Comparison of ENCODE assay signal across 28 mouse cellular contexts in genomic region chr9:110038485-110038884, GRCm38 (mm10).
A peak's percentile ranks its signal among the peaks of the same experiment; 100 is the strongest.
DNase-seq lines count a peak whose midpoint lies in the region; ATAC-seq and TF ChIP-seq lines count a peak whose summit lies in the region.
"Had no signal": no experiment of that assay in that cellular context is flagged by ENCODE, and none has a peak within 500 bp of the region (broad histone marks: within the 10 kb centered on the region; RNA-seq: fewer than 3 reads in every experiment).

No protein-coding gene starts in this region.

- H3K4me1 ChIP-seq in thymus, adult 2 months (replicated peaks; ENCODE audit: control insufficient read depth, insufficient read depth, low read length): peaks cover 8% of the 10 kb centered on the region
- H3K4me1 ChIP-seq in cortical plate, adult 2 months (ENCODE audit: control insufficient read depth, insufficient read depth, low read length): no peaks in the 10 kb centered on the region
- no peaks in the 10 kb centered on the region for H3K4me1 ChIP-seq in hindbrain, embryonic 10.5 days (replicated peaks)
- no peaks in the 10 kb centered on the region for H3K4me1 ChIP-seq in heart, embryonic 12.5 days (replicated peaks)
- H3K4me1 ChIP-seq: embryonic facial prominence, embryonic 10.5 days; embryonic facial prominence, embryonic 15.5 days; forebrain, embryonic 12.5 days; liver, embryonic 12.5 days; midbrain, embryonic 12.5 days; neural tube, embryonic 13.5 days had no signal

- ATAC-seq in heart, embryonic 12.5 days (ENCODE audit: insufficient number of reproducible peaks, low FRiP score): no peak
- ATAC-seq: activated CD4-positive, CD25-positive, alpha-beta regulatory T cell, adult 4 months; forebrain, postnatal 0 days; intestine, postnatal 0 days; liver, embryonic 12.5 days; liver, postnatal 0 days had no signal

- no peak overlapping the region for H3K4me2 ChIP-seq in heart, embryonic 12.5 days
- H3K4me2 ChIP-seq: embryonic facial prominence, embryonic 15.5 days; forebrain, embryonic 12.5 days; heart, embryonic 11.5 days; hindbrain, embryonic 14.5 days; liver, embryonic 12.5 days; midbrain, embryonic 12.5 days; neural tube, embryonic 13.5 days had no signal

- no peak overlapping the region for H3K9ac ChIP-seq in heart, embryonic 12.5 days
- H3K9ac ChIP-seq: embryonic facial prominence, embryonic 15.5 days; forebrain, embryonic 12.5 days; forebrain, postnatal 0 days; hindbrain, embryonic 14.5 days; liver, embryonic 12.5 days; liver, postnatal 0 days; midbrain, embryonic 12.5 days; neural tube, embryonic 13.5 days had no signal

- TF ChIP-seq CTCF in gastrocnemius, adult 2 months (IDR thresholded peaks at IDR 0.05): no peak
- TF ChIP-seq CTCF in thymus, adult 2 months (IDR thresholded peaks at IDR 0.05; ENCODE audit: borderline replicate concordance, control insufficient read depth, extremely low read depth, insufficient read depth, low read length, poor library complexity): no peak
- no peak for TF ChIP-seq CTCF in cortical plate, adult 2 months (IDR thresholded peaks at IDR 0.05; ENCODE audit: extremely low read depth, insufficient read depth, low read length)

- H3K4me3 ChIP-seq in gastrocnemius, adult 2 months: no peak overlapping the region; the same call in 1 of the 2 replicates
- H3K4me3 ChIP-seq in thymus, adult 2 months (ENCODE audit: control insufficient read depth, insufficient read depth, low read length): no peak overlapping the region
- no peak overlapping the region for H3K4me3 ChIP-seq in cortical plate, adult 2 months (ENCODE audit: insufficient read depth, low read length)
- no peak overlapping the region for H3K4me3 ChIP-seq in hindbrain, embryonic 10.5 days
- H3K4me3 ChIP-seq in heart, embryonic 12.5 days: no peak overlapping the region
- H3K4me3 ChIP-seq: embryonic facial prominence, embryonic 10.5 days; embryonic facial prominence, embryonic 15.5 days; forebrain, embryonic 12.5 days; liver, embryonic 12.5 days; midbrain, embryonic 12.5 days; neural tube, embryonic 13.5 days had no signal

- no peaks in the 10 kb centered on the region for H3K9me3 ChIP-seq in hindbrain, embryonic 10.5 days
- H3K9me3 ChIP-seq in heart, embryonic 12.5 days (replicated peaks): no peaks in the 10 kb centered on the region
- H3K9me3 ChIP-seq: embryonic facial prominence, embryonic 10.5 days; embryonic facial prominence, embryonic 15.5 days; forebrain, embryonic 12.5 days; liver, embryonic 12.5 days; midbrain, embryonic 12.5 days; neural tube, embryonic 13.5 days had no signal

- no peak for DNase-seq in gastrocnemius, adult 2 months
- DNase-seq in gastrocnemius, adult 18-20 months (ENCODE audit: low spot score): no peak
- no peak for DNase-seq in thymus, adult 2 months
- no peak for DNase-seq in thymus, postnatal 25 days
- no peak for DNase-seq in hindbrain, embryonic 10.5 days (ENCODE audit: low spot score)
- DNase-seq: cerebellum, adult 11-12 months; cerebellum, adult 9-11 months; forebrain, postnatal 0 days; gastrocnemius, postnatal 36 days; heart, postnatal 4 days; kidney, postnatal 14 days; left cerebral cortex, postnatal 4 days; lung, postnatal 10 days; thymus, postnatal 14 days had no signal

- H3K27ac ChIP-seq in gastrocnemius, adult 2 months: peak overlapping the region; percentile 73
- peak overlapping the region; percentile 29; the same call in 1 of the 2 replicates for H3K27ac ChIP-seq in thymus, adult 2 months (ENCODE audit: control insufficient read depth, insufficient read depth, low read length)
- H3K27ac ChIP-seq in cortical plate, adult 2 months (ENCODE audit: insufficient read depth, low read length): peak overlapping the region; percentile 58
- H3K27ac ChIP-seq in hindbrain, embryonic 10.5 days: no peak overlapping the region
- H3K27ac ChIP-seq in heart, embryonic 12.5 days (ENCODE audit: poor library complexity, severe bottlenecking): no peak overlapping the region
- H3K27ac ChIP-seq: embryonic facial prominence, embryonic 10.5 days; embryonic facial prominence, embryonic 15.5 days; forebrain, embryonic 12.5 days; hindbrain, embryonic 14.5 days; liver, embryonic 12.5 days; midbrain, embryonic 12.5 days; neural tube, embryonic 13.5 days had no signal

- WGBS in thymus, adult 2 months: 71% methylated on average over 2 of the region's 2 CpGs
- 92% methylated on average over 2 of the region's 2 CpGs for WGBS in hindbrain, embryonic 10.5 days
- WGBS in heart, embryonic 12.5 days: 87% methylated on average over 2 of the region's 2 CpGs

- intact Hi-C loops in gastrocnemius, adult 2 months (cut with DNase I): no loop called here

- H3K27me3 ChIP-seq in thymus, adult 2 months (ENCODE audit: control insufficient read depth, insufficient read depth, low read length): no peaks in the 10 kb centered on the region
- H3K27me3 ChIP-seq in hindbrain, embryonic 10.5 days (ENCODE audit: insufficient read depth, poor library complexity, severe bottlenecking): no peaks in the 10 kb centered on the region
- H3K27me3 ChIP-seq in heart, embryonic 12.5 days (replicated peaks): no peaks in the 10 kb centered on the region
- H3K27me3 ChIP-seq: CH12.LX; embryonic facial prominence, embryonic 15.5 days; forebrain, embryonic 12.5 days; liver, embryonic 12.5 days; midbrain, embryonic 12.5 days; neural tube, embryonic 13.5 days had no signal

- H3K36me3 ChIP-seq in thymus, adult 2 months (ENCODE audit: control insufficient read depth, insufficient read depth, low read length): peaks cover 19% of the 10 kb centered on the region
- H3K36me3 ChIP-seq in hindbrain, embryonic 10.5 days: peaks cover 77% of the 10 kb centered on the region
- peaks cover 71% of the 10 kb centered on the region for H3K36me3 ChIP-seq in heart, embryonic 12.5 days

- TF ChIP-seq POLR2A in thymus, adult 2 months (IDR thresholded peaks at IDR 0.05; ENCODE audit: control insufficient read depth, extremely low read depth, insufficient read depth, low read length, poor library complexity): no peak
- no peak for TF ChIP-seq POLR2A in cortical plate, adult 2 months (IDR thresholded peaks at IDR 0.05; ENCODE audit: extremely low read depth, insufficient read depth, low read length)

Comparison
In these comparisons a context has a peak if more than half of its experiments do, and no peak if none do; other contexts are left out.
1. H3K27ac ChIP-seq: peak in gastrocnemius, adult 2 months (single experiment), thymus, adult 2 months (single experiment) and cortical plate, adult 2 months (single experiment); none in hindbrain, embryonic 10.5 days (single experiment) and heart, embryonic 12.5 days (single experiment).